Mouse (Mus musculus) embryonic facial prominence, embryonic 14.5 days (tissue): ENCODE measurements around the gene Gpr83. TPM values are rescaled to one million over a fixed set of nuclear protein-coding genes. Genes with fewer than 3 reads are reported as not detected.

ENCODE experiments used
- ATAC-seq: fragments of 200-750 bp; cut with Nextera tagmentation; 2 replicates; pipeline ENCODE4 v1.8.0; 2017; ENCODE audit warnings: low read depth, moderate number of reproducible peaks, moderate TSS enrichment
- DNase-seq: peaks from one replicate; pipeline ENCODE4 v3.0.0-alpha.2; 2015; ENCODE audit warnings: low spot score
- H3K27ac ChIP-seq: fragments of 300-500 bp; sonication (generic); replicated peaks from 2 replicates; pipeline ENCODE4 v1.5.1; 2014; ENCODE audit warnings: low read depth, mild to moderate bottlenecking, low read length, moderate library complexity
- H3K27me3 ChIP-seq: fragments of 300-500 bp; sonication (generic); replicated peaks from 2 replicates; pipeline ENCODE4 v1.6.1; 2014; ENCODE audit warnings: low read length; ENCODE audit not compliant: control insufficient read depth, insufficient read depth
- H3K36me3 ChIP-seq: fragments of 300-500 bp; sonication (generic); 2 replicates; pipeline ENCODE4 v1.6.1; 2014; ENCODE audit warnings: low read length, mixed read lengths; ENCODE audit not compliant: control insufficient read depth, insufficient read depth
- H3K4me1 ChIP-seq: fragments of 300-500 bp; sonication (generic); 2 replicates; pipeline ENCODE4 v1.6.1; 2014; ENCODE audit warnings: antibody characterized with exemption, low read length; ENCODE audit not compliant: control insufficient read depth, insufficient read depth
- H3K4me2 ChIP-seq: fragments of 300-500 bp; sonication (generic); 2 replicates; pipeline ENCODE4 v1.6.1; 2014; ENCODE audit warnings: low read depth, mild to moderate bottlenecking, low read length, moderate library complexity, mixed read lengths
- H3K4me3 ChIP-seq: fragments of 300-500 bp; sonication (generic); 2 replicates; pipeline ENCODE4 v1.5.1; 2014; ENCODE audit warnings: low read depth, mild to moderate bottlenecking, low read length
- H3K9ac ChIP-seq: fragments of 300-500 bp; sonication (generic); 2 replicates; pipeline ENCODE4 v1.6.1; 2014; ENCODE audit warnings: low read depth, mild to moderate bottlenecking, low read length, moderate library complexity, mixed read lengths
- H3K9me3 ChIP-seq: fragments of 300-500 bp; sonication (generic); 2 replicates; pipeline ENCODE4 v1.6.1; 2016; ENCODE audit warnings: low read length; ENCODE audit not compliant: control insufficient read depth
- WGBS: fragments of 180-500 bp; shearing (Covaris S2); extraction: QIAGEN DNeasy Blood & Tissue Kit; methylation state at CpG from one replicate; pipeline ENCODE4 v1.1.7; 2014; 5-methylcytosine and 5-hydroxymethylcytosine counted together
- polyA plus RNA-seq: library from polyadenylated mRNA; unstranded; fragments of >200 nt; fragmentation: Nextera tagmentation; extraction: Ambion mirVana; gene quantifications from 2 replicates; pipeline ENCODE4 v1.2.1, GENCODE M21; 2014

Gene Gpr83
- polyA plus RNA-seq, 1 experiment from 2014 or later: 3.2 TPM

DNA sequence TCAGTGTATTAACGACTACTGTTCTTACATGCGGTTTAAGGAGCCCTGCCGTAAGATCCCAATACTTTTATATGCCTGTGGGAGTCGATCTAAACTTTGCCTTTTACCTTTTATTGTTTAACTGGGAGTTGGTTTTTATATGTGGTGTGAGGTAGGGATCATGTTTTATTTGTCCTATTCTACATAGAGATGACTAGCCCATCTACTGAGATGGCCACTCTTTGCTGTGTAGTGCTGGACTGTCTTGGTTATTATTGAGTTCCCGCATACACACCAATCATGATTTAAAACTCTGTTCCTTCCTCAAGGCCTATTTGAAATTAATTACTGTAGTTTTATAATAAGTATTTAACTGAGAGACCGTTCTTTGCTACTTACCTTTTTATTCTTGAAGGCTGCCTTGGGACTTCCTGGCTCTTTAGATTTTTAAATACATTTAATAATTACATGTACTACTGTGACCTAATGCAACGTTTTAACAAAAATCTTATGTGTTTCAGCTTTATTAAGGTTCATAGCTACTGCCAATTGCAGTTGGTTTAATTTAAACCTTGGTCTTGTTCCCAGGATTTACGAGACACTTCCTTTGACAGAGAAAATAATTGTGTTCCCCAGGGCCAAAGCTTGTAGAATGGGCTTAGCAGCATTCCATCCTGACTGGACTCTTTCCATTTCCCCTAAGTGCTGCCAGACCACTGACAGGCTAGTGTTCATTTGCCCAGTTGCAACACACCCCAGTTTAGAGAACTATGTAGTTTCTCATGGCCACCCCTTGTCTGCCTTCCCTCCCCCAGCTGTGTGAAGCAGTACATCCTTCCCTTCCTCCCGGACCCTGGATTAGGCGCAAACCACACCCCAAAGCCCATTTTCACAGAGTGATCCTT lies 17.9 kb upstream of the Gpr83 start:
- peak; percentile 54 for ATAC-seq

DNA sequence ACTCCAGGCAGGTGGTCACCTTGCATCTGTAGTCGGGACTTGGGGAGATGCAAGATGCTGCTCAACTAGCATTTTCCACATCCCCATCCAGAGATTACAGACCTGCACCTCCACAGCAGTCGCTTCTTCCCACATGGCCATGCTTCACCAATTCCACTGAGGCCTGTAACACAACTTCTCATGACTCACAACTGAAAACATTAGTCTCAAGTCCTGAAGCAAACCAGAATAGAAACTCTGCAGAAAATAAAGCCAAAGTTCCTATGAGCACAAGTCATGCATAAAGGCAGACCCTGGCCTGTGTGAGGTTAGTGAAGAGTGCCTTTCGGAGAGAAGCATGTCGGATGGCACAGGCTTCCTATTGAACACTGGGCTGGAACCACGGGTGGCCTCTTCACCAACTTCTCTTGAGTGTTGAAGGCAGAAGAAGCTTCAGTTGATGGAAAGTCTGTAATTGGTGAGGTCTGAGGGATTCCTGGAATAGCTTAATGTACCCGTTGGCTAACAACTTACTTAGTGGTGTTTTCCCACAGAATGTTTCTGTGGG lies 16.6 kb upstream of the Gpr83 start:
- H3K27ac ChIP-seq: no peak overlapping the region
- WGBS: 92% methylated on average over 6 of the region's 6 CpGs
- DNase-seq (no peak), ATAC-seq (no peak)
- no peaks in the 10 kb centered on the region for H3K4me1 ChIP-seq
- no peak overlapping the region for H3K9ac ChIP-seq
- no peaks in the 10 kb centered on the region for H3K36me3 ChIP-seq
- no peak overlapping the region for H3K4me3 ChIP-seq
- no peaks in the 10 kb centered on the region for H3K27me3 ChIP-seq
- no peak overlapping the region for H3K4me2 ChIP-seq
- H3K9me3 ChIP-seq: no peaks in the 10 kb centered on the region

More for the DNA sequence above, 17.9 kb upstream of the Gpr83 start:
- Histone ChIP-seq H3K4me3 (no peak overlapping the region), H3K4me2 (no peak overlapping the region), H3K9ac (no peak overlapping the region), H3K27me3 (no peaks in the 10 kb centered on the region), H3K9me3 (no peaks in the 10 kb centered on the region), H3K4me1 (no peaks in the 10 kb centered on the region), H3K36me3 (no peaks in the 10 kb centered on the region), H3K27ac (no peak overlapping the region)
- DNase-seq: peak; percentile 85
- WGBS: 73% methylated on average over 10 of the region's 10 CpGs

DNA sequence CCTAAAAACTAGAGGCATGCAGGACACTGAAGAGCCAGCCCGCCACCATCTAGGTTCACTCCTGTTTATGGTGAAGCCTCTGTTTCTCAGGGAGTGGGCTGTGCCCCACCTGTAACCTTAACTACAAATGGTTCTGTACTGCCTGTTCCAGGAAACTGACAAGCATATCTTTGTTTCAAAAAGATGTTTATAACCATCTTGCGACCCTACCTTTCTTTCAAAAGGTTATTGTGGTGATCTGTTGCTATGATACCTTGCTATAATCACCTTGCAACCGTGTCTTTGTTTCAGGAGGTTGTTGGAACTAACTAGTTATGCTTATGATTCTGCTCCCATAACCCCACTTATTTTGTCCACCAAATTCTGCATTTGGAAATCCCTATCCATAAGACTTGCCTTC lies 16.1 kb upstream of the Gpr83 start:
- DNase-seq (no peak), ATAC-seq (no peak)
- H3K4me1 ChIP-seq: no peaks in the 10 kb centered on the region
- H3K4me3 ChIP-seq: no peak overlapping the region
- H3K9ac ChIP-seq: no peak overlapping the region
- H3K27me3 ChIP-seq: no peaks in the 10 kb centered on the region
- WGBS: 95% methylated on average over 3 of the region's 3 CpGs
- no peaks in the 10 kb centered on the region for H3K9me3 ChIP-seq
- no peak overlapping the region for H3K27ac ChIP-seq
- no peaks in the 10 kb centered on the region for H3K36me3 ChIP-seq
- no peak overlapping the region for H3K4me2 ChIP-seq

DNA sequence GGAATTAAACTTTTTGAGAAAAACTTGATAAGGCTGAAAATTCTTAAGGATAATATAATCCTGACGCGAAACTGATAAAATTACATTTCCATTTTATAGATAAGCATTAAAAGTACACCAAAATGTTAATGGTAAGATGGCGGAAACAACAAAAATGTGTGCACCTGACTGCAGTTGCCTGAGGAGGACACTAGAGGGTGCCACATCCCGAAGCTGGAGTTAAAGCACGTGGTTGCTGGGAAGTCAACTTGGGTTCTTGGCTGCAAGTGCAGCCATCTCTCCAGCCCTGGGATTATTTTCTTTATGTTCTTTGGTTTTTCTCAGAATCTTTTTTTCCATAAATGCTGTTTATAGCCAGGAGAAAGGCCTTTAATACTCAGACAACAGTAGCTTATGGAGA lies 13.6 kb upstream of the Gpr83 start:
- no peak for ATAC-seq

DNA sequence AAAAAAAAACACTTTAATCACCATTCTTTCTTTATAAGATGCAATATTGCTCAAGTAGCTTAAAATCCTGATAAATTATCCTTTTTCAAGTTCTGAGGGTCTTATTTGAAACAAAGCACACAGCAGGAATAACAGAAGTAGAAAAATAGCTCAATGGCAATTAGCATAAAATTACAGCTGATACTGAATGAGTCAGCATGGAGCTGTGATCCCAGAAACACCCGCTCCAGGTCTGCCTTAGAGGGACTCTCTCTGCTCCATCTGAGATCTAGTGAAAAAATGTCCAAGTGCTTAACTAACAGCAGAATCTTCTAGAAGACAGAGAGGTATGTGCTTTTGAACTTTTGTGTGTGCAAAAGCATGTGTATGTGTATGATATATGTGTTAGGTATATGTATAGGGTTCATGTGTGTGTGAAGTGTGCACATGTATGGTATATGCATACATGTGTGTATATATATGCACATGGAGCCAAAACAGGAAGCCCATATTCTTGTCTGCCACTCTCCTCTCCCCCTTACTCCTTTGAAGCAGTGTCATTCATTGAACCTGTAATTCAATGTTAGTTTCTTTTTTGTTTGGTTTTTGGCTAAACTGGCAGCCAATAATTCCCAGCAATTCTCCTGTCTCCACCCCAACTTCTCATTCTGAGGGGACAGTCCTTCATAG lies 11.6 kb upstream of the Gpr83 start:
- H3K36me3 ChIP-seq: no peaks in the 10 kb centered on the region
- H3K4me3 ChIP-seq: no peak overlapping the region
- no peaks in the 10 kb centered on the region for H3K9me3 ChIP-seq
- no peaks in the 10 kb centered on the region for H3K27me3 ChIP-seq
- no peak overlapping the region for H3K9ac ChIP-seq
- no peak overlapping the region for H3K27ac ChIP-seq
- WGBS: 77% methylated on average over 1 of the region's 1 CpGs
- no peaks in the 10 kb centered on the region for H3K4me1 ChIP-seq
- ATAC-seq (no peak), DNase-seq (no peak)
- no peak overlapping the region for H3K4me2 ChIP-seq

More for the DNA sequence above, 13.6 kb upstream of the Gpr83 start:
- Histone ChIP-seq H3K27me3 (no peaks in the 10 kb centered on the region), H3K27ac (no peak overlapping the region), H3K9me3 (no peaks in the 10 kb centered on the region), H3K4me2 (no peak overlapping the region), H3K4me1 (no peaks in the 10 kb centered on the region), H3K36me3 (no peaks in the 10 kb centered on the region), H3K9ac (no peak overlapping the region), H3K4me3 (no peak overlapping the region)
- 52% methylated on average over 5 of the region's 5 CpGs for WGBS
- no peak for DNase-seq

DNA sequence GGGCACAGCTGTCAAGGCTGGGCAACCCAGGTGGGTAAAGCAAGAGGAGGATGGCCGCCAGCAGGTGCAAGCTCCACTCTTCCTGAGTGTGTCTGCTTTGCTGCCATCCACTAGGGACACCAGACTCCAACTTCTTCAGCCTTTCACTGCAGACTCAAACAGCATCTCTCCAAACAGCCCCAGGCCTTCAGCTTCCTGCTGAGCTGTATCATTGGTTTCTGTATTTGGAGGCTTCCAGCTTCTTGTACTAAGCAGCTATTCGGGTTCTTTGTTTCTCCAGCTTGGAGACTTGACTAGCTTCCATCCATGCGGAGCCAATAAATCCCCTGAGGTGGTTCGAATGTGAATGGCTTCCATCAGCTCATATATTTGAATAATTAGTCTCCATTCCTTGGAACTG lies 5.4 kb upstream of the Gpr83 start:
- no peak overlapping the region for H3K4me3 ChIP-seq

DNA sequence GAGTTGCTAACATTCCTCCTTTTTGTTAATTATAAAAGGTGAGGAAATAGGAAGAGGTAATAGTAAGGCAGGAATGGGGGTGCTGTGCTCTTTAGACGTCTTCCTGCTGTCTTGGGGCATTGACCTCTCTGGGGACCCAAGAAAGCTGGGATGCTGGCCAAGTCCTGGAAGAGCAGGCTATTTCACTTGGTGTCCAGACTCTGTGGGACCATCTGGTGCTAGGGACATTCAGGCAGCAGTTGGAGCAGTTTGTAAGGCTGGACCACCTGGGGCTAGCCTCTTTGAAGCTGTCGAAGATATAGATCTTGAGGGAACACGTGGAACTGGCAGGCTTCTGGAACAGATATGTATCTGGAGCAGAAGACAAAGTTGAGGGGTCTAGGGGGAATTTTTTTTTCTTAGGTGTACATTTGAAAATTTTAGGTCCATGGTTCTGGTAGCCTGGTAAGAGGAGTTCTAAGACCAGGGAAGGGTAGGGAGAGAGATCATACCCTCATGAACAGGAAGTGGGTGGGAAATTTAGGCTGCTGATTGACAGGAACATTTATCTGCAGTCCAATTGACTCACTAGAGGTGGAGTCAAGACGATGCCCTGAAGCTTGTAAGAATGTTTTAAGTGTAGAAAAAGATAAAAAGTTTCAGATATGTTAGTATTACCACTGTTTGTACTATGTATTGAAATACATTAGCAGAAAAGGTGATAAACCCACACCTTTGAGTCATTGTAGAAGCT lies 2.9 kb upstream of the Gpr83 start:
- Histone ChIP-seq H3K36me3 (no peaks in the 10 kb centered on the region), H3K9ac (no peak overlapping the region), H3K4me3 (no peak overlapping the region), H3K27me3 (peaks cover 38% of the 10 kb centered on the region), H3K4me1 (peaks cover 5% of the 10 kb centered on the region), H3K4me2 (no peak overlapping the region), H3K27ac (no peak overlapping the region), H3K9me3 (no peaks in the 10 kb centered on the region)
- DNase-seq: no peak
- ATAC-seq: no peak
- WGBS: 49% methylated on average over 4 of the region's 4 CpGs

More for the DNA sequence above, 5.4 kb upstream of the Gpr83 start:
- H3K4me2 ChIP-seq: no peak overlapping the region
- no peak overlapping the region for H3K9ac ChIP-seq
- no peaks in the 10 kb centered on the region for H3K4me1 ChIP-seq
- 50% methylated on average over 3 of the region's 4 CpGs for WGBS
- DNase-seq: no peak
- ATAC-seq: no peak
- H3K36me3 ChIP-seq: no peaks in the 10 kb centered on the region
- peaks cover 18% of the 10 kb centered on the region for H3K27me3 ChIP-seq
- no peaks in the 10 kb centered on the region for H3K9me3 ChIP-seq
- H3K27ac ChIP-seq: no peak overlapping the region

DNA sequence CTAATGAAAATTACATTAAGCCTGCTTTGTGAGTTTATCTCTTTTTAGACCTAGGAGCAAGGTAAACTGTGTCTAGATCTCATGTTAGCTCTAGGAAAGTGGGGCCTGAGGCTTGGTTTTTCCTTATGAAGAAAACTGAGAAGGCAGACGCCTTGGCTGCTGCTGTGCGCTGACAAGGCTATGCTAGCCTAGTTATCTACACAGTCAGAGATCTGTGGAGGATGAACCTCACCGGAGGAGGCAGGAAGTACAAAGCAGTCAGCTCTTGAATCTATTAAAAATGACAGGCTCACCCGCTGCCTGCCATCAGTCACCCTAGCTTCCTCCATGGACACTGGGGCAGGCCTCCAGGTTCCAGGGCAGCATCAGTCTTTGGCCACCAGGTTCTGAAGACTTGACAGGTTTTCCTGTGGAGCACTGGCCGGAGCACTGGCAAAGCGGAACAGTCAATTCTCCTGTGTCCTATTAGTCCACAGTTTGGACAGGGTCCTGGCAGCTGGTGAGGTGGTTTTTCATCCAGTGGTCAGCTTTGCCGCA lies 1.8 kb upstream of the Gpr83 start:
- Histone ChIP-seq H3K36me3 (no peaks in the 10 kb centered on the region), H3K27ac (no peak overlapping the region), H3K9ac (no peak overlapping the region), H3K4me1 (peaks cover 5% of the 10 kb centered on the region), H3K4me2 (no peak overlapping the region), H3K4me3 (no peak overlapping the region), H3K9me3 (no peaks in the 10 kb centered on the region), H3K27me3 (peaks cover 40% of the 10 kb centered on the region)
- DNase-seq (no peak), ATAC-seq (no peak)
- 72% methylated on average over 7 of the region's 7 CpGs for WGBS
